Comparison of ENCODE assay signal across 22 mouse cellular contexts in genomic region chr1:97781674-97782073, GRCm38 (mm10).
"Had no signal": no experiment of that assay in that cellular context is flagged by ENCODE, and none has a peak within 500 bp of the region (broad histone marks: within the 10 kb centered on the region; RNA-seq: fewer than 3 reads in every experiment).

No protein-coding gene starts in this region.

- H3K36me3 ChIP-seq: limb, embryonic 10.5 days; limb, embryonic 13.5 days; midbrain, embryonic 12.5 days; midbrain, embryonic 15.5 days; neural tube, embryonic 12.5 days; neural tube, embryonic 15.5 days had no signal

- H3K9me3 ChIP-seq: kidney, embryonic 15.5 days; limb, embryonic 10.5 days; limb, embryonic 13.5 days; liver, embryonic 12.5 days; liver, embryonic 15.5 days; lung, embryonic 15.5 days; midbrain, embryonic 12.5 days; midbrain, embryonic 15.5 days; neural tube, embryonic 12.5 days; neural tube, embryonic 15.5 days had no signal

- ATAC-seq: liver, embryonic 12.5 days; midbrain, embryonic 15.5 days had no signal

- DNase-seq: kidney, adult 8-10 months; kidney, postnatal 10 days; kidney, postnatal 36 days; liver; lung, adult 18-20 months; lung, postnatal 10 days; right cerebral cortex, adult 18-20 months; right cerebral cortex, postnatal 25 days; spleen, adult 18-20 months; thymus, adult 18-20 months; thymus, postnatal 36 days had no signal

- H3K9ac ChIP-seq: kidney, embryonic 15.5 days; limb, embryonic 13.5 days; liver, embryonic 12.5 days; liver, embryonic 15.5 days; lung, embryonic 15.5 days; midbrain, embryonic 12.5 days; midbrain, embryonic 15.5 days; neural tube, embryonic 12.5 days; neural tube, embryonic 15.5 days had no signal

- H3K27ac ChIP-seq: kidney, embryonic 15.5 days; limb, embryonic 10.5 days; limb, embryonic 13.5 days; liver, embryonic 12.5 days; liver, embryonic 15.5 days; lung, embryonic 15.5 days; macrophage; midbrain, embryonic 12.5 days; midbrain, embryonic 15.5 days; neural tube, embryonic 12.5 days; neural tube, embryonic 15.5 days had no signal

- H3K4me2 ChIP-seq: kidney, embryonic 15.5 days; limb, embryonic 13.5 days; liver, embryonic 12.5 days; liver, embryonic 15.5 days; lung, embryonic 15.5 days; midbrain, embryonic 12.5 days; midbrain, embryonic 15.5 days; neural tube, embryonic 12.5 days; neural tube, embryonic 15.5 days had no signal

- H3K27me3 ChIP-seq: kidney, embryonic 15.5 days; limb, embryonic 13.5 days; liver, embryonic 12.5 days; liver, embryonic 15.5 days; lung, embryonic 15.5 days; midbrain, embryonic 12.5 days; midbrain, embryonic 15.5 days; neural tube, embryonic 12.5 days; neural tube, embryonic 15.5 days had no signal

- H3K4me1 ChIP-seq: kidney, embryonic 15.5 days; limb, embryonic 10.5 days; limb, embryonic 13.5 days; lung, embryonic 15.5 days; midbrain, embryonic 12.5 days; midbrain, embryonic 15.5 days; neural tube, embryonic 12.5 days; neural tube, embryonic 15.5 days had no signal

- H3K4me3 ChIP-seq: kidney, embryonic 15.5 days; limb, embryonic 10.5 days; limb, embryonic 13.5 days; liver, embryonic 12.5 days; liver, embryonic 15.5 days; lung, embryonic 15.5 days; midbrain, embryonic 12.5 days; midbrain, embryonic 15.5 days; neural tube, embryonic 12.5 days; neural tube, embryonic 15.5 days had no signal
